Mouse (Mus musculus): ENCODE measurements at regions not wholly inside any gene's neighbourhood (a gene's known extent, or its start where the extent isn't known, plus 50 kb on each side); places are given as distances from the start of the nearest gene placed in this dataset.

GRCm38 (mm10) chr16:92997636-92998035 lies 171.7 kb upstream of the Runx1 start:
- TF ChIP-seq POLR2A (IDR thresholded peaks at IDR 0.05; ENCODE audit: insufficient read length, low read depth) (peak; percentile 62), SRF (IDR thresholded peaks at IDR 0.05; ENCODE audit: control insufficient read depth, insufficient read length, low read depth) (no peak), USF1 (IDR thresholded peaks at IDR 0.05; ENCODE audit: low read depth) (peak; percentile 84), REST (IDR thresholded peaks at IDR 0.05; ENCODE audit: insufficient read depth, insufficient read length) (no peak), CEBPB (IDR thresholded peaks at IDR 0.05; ENCODE audit: insufficient read depth, poor library complexity, severe bottlenecking) (no peak)
